Mouse (Mus musculus) adrenal gland, postnatal 10 days (tissue): ENCODE measurements around the gene Rab6a. TPM values are rescaled to one million over a fixed set of nuclear protein-coding genes. Genes with fewer than 3 reads are reported as not detected.

ENCODE experiments used
- DNase-seq: peaks from one replicate; pipeline ENCODE4 v3.0.0; 2021; ENCODE audit warnings: mixed read lengths
- total RNA-seq, 2 experiments: library from RNA; stranded (reverse); gene quantifications; 2 replicates each; pipeline ENCODE4 v1.2.3; 2021

The Rab6a gene
- total RNA-seq, 2 experiments from 2014 or later, result 65.0 to 67.0 TPM

DNA sequence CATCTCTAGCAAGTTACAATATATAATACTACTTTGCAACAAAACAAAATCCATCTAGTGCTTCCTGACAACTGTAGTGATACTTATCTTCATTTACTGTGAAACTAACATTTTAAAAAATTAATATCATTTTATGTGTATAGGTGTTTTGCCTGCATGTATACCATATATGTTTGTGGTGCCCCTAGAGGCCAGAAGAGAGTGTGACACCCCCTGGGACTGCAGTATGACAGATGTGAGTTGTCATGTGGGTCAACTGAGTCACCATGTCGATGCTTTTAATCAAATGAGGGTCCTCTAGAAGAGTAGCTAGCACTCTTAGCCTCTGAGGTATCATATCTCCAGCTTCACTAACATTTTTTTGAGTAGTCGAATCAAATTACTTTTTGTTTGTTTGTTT is 15.1 kb downstream of the Rab6a start:
- no peak for DNase-seq

DNA sequence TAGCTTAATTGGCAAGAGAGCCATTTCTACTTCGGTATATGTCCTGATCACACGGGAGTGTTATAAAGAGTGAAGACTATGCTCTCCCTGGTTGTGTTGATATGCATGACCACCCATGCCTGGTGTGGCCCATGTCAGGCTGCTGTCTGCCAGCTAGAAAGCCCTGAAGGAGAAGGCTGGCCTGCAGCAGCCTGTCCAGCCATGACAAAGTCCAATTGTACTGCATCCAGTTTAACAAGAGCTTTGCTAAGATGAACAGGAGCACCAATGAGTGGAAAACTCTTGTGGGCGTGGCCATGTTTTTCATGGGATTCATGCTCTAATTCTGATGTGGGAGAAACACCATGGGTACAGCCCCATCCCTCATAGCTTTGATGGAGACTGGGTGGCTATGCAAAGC is 17.3 kb downstream of the Rab6a start:
- no peak for DNase-seq

DNA sequence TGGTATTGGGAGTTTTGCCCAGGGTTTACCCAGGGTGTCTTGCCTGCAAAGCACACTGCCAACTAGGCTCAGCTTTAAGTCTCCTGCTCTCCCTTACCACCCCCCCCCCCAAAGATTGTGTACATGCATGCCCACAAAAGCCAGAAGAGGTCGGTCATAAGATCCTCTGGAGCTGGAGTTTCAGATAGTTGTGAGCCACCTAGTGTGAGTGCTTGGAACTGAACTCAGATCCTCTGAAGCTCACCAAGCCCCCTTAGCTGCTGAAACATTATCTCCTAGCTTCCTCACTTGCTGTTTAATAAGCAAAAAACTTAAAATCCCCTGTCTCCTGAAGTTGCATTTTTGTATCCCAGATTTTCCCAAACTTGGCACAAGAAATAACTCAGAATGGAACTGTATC is 30.4 kb downstream of the Rab6a start:
- DNase-seq, result peak; percentile 37

DNA sequence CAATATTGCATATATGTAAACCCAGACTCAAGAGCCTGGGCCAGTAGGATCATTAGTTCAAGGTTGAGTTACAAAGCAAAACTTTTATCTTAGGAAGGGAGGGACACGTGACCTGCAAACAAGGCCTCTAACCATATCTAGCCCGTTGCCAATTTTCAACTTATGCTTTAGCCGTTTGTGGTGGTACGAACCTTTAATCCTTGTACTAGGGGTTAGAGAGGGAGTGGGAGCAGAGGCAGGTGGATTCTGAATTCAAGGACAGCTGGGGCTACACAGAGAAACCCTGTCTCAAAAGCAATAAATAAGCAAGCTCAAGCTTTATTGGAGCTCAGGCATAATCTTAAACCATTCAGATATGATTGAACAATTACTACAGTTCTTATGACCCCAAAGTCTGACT is 35.2 kb downstream of the Rab6a start:
- DNase-seq, result no peak

DNA sequence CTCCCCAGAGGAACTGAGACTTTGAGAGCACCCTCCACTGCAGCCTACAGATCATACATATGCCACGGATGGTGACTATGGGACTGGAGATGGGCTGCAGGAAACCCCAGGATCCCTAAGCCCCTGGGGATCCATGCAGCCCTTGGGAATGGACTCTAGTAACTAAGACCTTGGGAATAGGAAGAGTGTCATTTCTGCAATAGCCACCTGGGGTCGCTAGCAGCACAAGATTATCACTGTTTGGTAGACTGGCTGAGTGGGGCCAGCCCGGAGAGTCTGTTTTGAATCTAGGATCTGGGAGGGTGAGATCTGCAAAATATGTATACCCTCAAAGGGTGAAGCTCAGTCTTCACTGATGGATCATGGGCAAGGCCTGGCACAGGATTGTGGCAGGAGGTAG is 37.9 kb downstream of the Rab6a start:
- DNase-seq, result peak; percentile 79

DNA sequence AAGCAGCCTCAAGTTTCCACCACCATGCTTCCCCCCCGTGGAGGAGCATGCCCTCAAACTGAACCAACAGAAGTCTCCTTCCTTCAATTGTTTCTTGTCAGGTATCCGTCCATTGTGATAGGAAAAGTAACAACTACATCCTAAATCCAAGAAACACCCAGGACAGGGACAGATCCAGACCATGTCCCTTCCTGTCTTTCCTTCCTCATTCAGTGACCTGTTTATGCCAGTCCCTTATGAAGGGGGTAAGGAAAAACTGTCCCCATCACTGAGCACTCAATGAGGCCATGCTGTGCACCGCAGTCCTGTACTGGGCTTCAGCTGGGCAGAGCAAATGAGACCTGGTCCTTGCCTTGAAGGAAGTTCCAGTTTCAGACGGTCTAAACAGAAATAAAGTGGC is 41.9 kb downstream of the Rab6a start:
- no peak for DNase-seq

DNA sequence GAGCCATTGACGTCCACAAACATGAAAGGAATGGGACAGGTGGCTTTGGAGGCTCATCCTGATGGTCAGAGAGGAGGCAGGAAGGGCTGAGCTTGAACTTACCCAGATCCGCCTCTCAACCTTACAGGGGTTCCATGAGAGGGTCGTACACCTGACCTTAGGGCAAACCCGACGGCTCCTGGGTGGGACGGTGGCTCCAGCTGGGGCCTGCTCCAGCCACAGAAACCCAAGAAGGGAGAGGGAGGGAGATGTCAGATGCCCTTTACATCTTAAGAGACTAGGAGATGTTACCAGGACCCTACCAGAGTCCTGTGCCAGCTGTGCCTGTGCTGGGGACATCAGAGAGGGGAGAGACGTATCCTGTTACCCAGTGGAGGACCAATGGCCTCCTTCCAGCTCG is 42.6 kb downstream of the Rab6a start:
- no peak for DNase-seq

DNA sequence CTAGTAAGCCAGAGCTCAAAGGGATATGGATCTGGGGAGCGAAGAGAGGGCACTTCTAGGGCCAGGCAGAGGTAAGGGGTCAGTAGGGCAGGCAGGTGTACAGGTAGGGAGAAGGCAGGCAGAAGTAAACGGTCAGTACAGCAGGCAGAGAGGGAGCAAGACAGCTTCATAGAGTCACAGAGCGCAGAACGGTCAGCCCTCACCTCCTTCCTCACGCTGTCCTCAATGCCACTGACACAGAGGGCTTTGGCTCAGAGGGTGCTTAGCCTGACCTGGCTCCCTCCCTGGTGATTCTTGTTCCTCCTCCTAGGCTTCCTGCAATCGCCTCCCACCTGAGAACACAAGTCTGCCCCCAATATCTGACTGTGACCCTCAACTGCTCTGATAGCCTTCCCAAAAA is 43.2 kb downstream of the Rab6a start:
- no peak for DNase-seq

DNA sequence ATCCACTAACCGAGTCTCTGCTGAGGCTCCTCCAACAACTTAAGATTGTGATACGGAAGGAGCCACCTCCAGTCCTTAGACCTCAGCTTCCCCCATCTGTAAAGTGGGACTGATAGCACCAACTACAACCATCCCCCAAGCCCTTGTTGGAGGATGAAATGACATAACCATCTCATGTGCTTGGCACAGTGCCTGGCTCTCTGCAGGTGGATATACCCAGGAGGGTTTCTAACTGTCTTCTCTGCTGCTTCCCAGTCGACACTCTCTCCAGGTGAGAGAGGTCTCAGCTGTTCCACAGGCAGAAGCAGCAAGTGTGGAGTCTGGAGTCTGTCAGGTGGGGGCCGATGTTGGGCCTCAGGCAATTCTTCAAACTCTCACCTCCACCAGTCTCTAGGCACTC is 43.8 kb downstream of the Rab6a start:
- DNase-seq, result no peak

DNA sequence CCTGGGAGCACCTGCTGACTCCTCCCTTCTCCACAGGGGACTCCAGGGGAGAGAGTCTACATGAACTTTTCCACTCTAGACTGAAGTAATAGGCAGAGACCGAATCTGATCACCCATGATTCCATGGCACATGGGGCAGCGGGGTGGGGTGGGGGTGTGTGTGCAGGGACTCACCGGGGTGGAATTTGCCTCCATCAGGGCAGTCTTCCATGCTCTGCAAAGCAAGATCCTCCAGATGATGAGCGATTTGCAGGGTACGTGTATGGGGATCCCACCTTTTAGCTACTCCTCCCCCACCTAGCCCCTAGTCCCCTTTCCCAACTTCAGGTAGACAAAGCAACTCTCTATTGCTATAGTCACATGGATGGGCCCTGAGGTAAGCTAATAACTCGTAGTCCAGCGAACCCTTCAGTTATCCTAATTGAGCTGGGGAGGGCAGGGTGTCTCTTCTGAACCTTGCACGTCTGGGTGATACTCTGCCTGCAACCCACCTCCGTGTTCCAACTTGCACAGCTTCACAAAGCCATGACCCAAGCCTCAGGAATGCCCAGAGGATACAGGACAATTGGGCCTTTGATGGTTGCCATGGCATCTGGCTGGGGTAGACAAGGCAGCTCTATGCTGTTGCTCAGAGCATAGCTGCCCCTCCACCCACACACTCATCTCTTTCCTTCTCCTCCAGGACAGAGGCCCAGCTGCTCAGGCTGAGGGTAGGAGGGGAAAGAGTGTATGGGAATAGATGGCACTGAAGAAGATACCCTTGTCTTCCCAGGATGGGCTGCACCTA is 46.5 kb downstream of the Rab6a start:
- no peak for DNase-seq

DNA sequence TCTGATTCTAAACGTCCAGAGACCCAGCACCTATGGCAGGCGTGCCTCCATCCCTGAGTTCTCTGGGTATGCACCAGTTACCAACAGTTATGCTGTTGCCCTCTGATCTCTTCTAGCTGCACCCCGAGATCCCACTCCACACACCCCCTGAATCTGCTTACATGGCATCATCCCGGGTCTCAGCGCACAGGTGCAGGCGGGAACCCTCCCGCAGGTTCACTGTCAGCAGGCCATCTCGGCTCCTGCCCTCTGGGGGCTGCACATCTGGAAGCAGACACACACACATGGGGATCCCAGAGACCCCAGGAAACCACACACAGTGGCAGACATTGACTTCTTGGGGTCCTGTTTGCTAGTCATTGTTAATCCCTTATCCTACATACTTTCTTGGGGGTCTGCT is 47.2 kb downstream of the Rab6a start:
- no peak for DNase-seq

DNA sequence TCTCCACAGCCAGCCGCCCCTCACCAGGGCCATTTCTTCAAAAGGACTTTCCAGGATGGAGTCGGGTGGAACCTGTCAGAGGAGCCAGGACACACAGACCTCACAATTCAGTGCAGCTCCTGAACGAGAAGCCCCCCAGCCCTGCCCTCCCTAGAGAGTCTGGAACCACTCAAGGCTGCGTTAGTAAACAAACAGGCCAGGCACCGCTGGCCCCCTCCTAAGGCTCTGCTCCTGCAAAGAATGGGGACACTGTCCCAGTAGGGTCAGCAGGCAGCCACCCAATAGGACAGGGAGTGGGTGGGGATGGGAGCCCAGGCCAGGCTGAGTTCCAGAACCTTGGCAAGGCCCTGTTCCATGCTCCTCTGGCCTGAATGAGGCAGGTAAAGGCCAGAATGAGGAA is 49.5 kb downstream of the Rab6a start:
- no peak for DNase-seq

DNA sequence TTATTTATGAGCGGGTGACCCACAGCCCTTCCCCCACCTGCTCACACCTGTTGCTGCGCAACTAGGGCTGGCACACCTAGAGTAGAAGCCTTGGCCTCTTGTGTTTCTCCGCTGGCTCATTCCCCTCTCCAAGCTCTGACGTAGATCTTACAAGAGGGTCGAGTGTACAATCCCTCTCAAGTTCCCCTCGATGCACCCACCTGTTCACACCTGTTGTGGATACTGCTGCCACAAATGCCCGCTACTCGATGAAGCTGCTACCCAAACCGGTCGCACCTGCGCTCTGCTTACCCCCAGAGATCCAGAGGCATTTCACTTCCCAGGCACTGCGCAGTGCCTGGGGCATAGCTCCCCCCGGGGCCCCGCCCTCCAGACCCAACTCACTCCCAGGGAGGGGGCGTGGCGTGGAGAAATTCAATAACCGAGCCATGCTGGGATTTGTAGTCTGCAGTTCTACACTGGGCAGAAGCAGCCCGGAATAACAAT is 50.9 kb downstream of the Rab6a start:
- DNase-seq, result peak; percentile 48

DNA sequence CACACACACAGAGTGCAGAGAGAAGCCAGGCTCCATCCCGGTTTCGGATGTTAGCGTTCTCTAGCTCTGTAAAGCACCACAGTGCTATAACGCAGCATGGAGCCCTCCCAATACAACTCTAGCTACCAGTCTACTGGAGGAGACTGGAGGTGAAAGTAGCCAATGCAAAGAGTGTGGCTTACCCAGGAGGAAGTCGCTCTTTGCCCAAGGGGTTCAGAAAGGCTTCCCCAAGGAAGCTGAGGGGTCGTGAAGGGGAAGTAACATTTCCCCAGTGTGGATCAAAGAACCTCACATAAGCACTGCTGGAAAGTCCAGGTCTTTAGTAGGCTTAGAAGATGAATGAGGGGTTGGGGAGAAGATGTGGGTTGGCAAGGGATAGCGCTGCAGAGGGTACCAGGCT is 54.1 kb downstream of the Rab6a start:
- DNase-seq, result no peak

DNA sequence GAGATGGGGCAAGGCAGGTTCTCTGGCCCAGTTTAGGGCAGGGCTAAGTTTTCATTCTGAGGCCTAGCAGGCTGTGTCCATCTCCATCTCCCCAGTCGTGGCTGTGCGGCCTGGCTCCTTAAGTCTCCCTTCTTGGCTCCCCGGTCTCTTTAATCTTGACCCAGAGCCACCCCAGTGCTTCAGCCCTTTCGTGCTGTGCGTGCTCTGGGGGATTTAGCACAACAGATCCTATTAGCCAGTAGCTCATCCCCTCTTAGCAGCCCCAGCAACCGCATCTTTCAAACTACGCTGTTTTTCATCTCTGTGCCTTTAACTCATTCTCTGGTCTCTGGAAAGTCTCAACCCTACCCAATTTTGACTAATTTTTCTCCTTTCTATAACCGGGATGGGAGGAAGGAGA is 55.0 kb downstream of the Rab6a start, which contains the start of gene Plekhb1:
TSS of gene Plekhb1 (minus strand) at position 184 of the 400 bp plus-strand sequence.
- DNase-seq, result no peak

DNA sequence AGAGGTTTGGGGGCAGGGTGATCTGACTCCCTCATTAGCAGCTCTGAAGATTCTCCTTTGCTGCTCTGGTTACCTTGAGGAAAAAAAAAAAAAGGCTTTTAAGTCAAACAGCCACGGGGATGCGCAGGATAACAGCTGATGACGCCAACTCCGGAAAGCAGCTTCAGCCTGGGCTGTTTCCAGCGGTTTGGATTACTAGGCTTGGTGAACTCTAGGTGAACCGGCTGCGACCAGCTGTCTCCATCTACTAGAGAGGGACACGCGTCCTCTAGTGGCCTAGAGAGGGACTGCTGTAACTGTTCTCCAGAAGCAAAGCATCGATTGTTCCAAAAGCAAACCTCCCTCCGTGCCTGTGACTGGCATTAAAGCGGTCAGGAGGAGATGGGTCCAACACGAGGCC is 56.0 kb downstream of the Rab6a start:
- DNase-seq, result peak; percentile 92

DNA sequence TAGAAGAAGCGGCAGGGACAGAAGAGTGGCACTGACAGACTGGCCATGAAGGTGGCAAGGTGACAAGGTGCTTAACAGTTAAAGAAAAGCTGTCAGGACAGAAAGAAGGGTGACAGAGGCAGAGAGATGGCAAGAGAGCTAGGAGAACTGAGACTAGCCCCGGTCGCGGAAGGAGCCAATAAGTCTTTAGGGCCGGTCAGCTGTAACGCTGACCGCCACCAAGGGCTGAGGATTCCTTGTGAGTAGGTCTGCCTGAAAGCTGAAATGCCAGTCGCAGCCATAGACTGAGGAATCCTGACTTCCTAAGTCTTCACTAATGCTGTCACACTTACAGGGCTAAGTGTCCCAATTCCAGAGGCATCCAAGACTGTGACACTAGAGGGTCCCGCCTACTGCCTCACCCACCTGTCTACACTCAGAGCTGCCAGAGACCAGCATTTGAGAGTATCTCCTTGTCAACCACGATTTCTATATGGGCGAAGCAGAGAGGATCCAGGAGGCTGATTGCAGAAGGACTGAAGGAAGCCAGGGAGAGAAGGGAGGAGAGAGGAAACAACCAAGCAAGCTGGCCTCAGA is 56.6 kb downstream of the Rab6a start:
- DNase-seq, result no peak

DNA sequence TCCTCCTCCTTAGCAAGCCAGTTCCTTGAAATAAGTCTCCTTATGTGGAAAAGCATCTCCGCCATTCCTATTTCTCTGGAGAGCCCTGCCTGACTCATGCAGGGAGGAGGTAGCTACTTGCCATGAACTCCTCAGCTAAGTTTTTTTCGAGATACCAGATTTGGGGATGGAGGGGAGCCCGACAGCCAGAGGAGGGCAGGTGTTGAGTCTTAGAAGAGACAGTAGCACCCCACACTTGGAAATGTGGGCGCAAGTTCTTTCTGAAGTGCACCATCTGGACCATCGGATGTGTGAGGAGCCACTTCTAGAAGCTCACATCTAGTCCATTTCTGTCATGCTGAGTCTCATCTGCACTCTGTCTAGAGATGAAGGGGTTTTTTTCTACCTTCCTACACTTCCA is 63.4 kb downstream of the Rab6a start:
- no peak for DNase-seq

DNA sequence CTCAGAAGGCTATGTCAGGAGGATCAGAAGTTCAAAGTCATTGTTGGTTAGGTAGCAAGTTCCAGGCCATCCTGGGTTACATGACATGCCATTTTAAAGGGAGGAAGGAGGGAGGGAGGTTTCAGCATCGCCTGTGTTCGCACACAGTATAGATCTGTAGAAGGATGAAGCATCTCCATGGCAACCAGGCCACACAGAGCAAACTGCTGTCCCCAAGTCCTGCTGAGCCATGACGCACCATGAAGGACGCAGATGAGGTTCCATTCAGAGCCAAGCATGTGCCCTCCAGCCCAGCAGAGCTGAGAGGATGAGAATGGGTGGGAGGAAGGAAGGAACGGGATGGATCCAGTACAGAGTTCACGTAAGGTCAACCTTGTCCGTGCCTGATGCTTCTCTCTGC is 66.2 kb downstream of the Rab6a start:
- DNase-seq, result no peak

DNA sequence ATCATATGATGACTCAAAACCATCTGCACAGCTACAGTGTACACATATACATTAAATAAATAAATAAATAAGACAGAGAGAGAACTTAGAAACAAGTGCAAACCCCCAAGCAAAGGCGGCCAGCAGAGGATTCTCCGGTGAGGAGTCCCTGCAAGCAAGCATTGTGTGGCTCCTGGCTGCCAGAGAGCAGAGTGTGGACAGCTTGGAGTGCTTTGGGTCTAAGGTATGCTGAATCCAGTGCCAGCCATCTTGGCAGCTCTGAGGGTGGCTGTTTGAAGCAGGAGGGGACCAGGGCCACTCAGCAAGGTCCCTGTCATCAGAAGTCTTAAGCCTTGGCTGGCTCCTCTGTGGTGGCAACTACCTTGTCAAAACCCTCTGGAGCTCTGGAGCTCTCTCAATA is 67.7 kb downstream of the Rab6a start:
- DNase-seq, result no peak

DNA sequence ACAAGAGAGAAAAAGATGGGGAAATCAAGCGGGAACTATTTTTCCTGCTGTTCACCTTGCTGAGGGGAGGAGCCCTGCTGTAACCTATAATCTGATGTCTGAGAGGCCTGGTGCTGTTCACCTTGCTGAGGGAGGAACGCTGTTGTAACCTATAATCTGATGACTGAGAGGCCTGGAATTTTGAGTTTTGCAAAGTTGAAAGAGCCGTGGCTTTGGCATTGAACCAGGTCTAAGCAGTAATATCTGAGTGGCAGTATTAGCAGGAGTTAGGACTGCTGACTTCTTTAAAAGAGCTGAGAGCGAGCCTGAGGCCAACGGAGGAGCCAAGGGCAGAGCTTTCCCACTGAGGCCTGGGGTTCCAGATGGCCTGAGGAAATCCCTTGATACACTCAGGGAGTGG is 70.8 kb downstream of the Rab6a start:
- DNase-seq, result no peak

DNA sequence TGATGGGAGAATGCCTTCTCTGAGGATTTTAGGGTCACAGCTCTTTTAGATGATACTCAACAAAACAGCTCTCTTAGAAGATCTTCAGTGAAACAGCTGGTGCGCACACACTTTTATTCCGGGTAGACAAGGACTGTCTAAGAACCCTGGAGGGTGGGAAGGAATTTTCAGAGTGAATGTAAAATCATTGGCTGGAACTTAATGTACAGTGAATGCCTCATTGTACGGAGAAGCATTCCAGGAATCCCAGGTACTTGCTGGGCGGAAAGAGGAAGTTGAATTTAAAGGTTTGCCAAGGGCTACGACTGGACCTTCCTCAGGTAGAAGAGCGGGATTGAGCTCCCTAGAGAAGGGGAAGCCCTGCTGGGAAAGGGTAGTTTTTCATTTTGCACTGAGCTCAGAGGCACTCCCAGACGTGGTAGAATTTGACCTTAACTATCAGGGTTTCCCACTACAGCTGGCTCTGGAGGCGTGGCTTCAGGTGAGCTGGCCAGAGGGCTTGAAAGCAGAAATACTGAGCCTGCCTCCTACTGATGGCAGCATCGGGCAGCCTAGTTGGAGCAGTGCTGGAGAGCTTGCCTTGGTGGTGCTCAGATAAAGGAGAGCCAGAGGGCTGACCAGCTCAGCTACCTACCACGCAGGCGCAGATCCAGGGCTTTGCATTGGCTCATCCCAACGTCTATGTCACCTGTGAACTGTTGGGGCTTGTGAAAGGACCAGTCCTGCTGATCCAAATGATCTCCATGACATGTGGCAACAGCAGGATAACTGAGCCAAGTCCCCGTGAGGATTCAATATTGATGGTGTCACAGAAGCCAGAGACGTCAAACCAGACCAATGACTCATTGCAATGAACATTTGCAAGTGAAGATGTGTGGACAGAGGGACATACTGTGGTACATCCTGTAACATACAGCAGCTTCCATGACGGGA is 72.0 kb downstream of the Rab6a start:
- no peak for DNase-seq

DNA sequence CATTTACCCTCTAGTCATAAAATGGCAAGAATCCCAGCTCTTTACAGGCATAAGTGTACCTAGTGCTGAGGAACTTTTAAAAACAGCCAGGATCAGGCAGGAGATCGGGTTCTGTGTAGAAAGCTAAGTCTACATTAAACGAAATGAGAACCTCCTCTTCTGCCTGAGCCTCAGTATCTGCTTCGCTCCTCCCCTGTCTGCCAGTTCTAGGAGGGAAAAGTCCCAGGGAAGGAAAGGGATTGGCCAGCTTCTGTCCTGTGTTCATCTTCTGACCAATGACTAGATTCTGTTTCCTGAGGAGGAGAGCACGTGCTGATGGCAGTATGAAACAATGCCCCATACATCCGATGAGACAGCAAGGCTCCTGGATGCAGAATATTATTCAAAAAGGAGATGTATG is 73.9 kb downstream of the Rab6a start:
- DNase-seq, result no peak
